Mouse (Mus musculus): Measurements from ENCODE around the gene Enah. TPM values are rescaled to one million over a fixed set of nuclear protein-coding genes. Genes with fewer than 3 reads are reported as not detected.

Enah gene
- polyA plus RNA-seq, 1 experiment from 2014 or later = 36.0 TPM

DNA sequence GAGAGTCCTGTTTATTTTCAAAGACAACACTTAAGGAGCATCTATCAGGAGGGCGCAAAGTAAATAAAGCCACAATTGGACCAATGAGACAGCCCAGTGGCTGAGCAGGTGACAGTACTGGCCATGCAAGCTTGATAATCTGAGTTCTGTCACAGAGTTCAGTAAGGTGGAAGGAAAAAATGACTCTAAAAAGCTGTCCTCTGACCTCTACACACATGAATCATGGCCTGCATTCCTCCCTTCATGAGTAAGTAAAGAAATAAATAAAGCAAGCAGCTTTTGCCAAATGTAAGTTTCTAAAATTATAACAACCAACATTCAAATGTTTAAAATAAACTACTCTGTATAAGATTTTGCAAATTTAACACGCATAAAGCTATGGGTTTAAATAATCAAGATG lies 35.0 kb downstream of the Enah start:
- no peaks in the 10 kb centered on the region for H3K9me3 ChIP-seq
- no peak overlapping the region for H3K27ac ChIP-seq (replicated peaks)
- H3K36me3 ChIP-seq = no peaks in the 10 kb centered on the region; the same call in 1 of the 2 replicates
- H3K4me2 ChIP-seq (replicated peaks) = no peak overlapping the region
- no peak overlapping the region for H3K4me3 ChIP-seq
- peaks cover 37% of the 10 kb centered on the region for H3K4me1 ChIP-seq
- ATAC-seq (replicated peaks) = no peak
- H3K9ac ChIP-seq (replicated peaks) = no peak overlapping the region
- H3K27me3 ChIP-seq = no peaks in the 10 kb centered on the region
- 99% methylated on average over 2 of the region's 2 CpGs for WGBS

- H3K4me3 ChIP-seq = no peak overlapping the region
- no peaks in the 10 kb centered on the region for H3K27me3 ChIP-seq
- no peaks in the 10 kb centered on the region for H3K36me3 ChIP-seq
- no peak overlapping the region for H3K4me2 ChIP-seq (replicated peaks)
- peak; percentile 66 for ATAC-seq (replicated peaks)
- no peak overlapping the region for H3K9ac ChIP-seq (replicated peaks)
- peak overlapping the region; percentile 74 for H3K27ac ChIP-seq (replicated peaks)
- peaks cover 36% of the 10 kb centered on the region for H3K4me1 ChIP-seq
- no peaks in the 10 kb centered on the region for H3K9me3 ChIP-seq
- 60% methylated on average over 14 of the region's 14 CpGs for WGBS
Measured at GRCm38 (mm10) chr1:181980017-181980719, 39.6 kb downstream of the Enah start.

GRCm38 (mm10) chr1:181975510-181975909 lies 44.3 kb downstream of the Enah start:
- Histone ChIP-seq H3K4me2 (replicated peaks) (no peak overlapping the region), H3K9ac (replicated peaks) (no peak overlapping the region), H3K4me1 (peaks cover 31% of the 10 kb centered on the region), H3K9me3 (no peaks in the 10 kb centered on the region), H3K36me3 (no peaks in the 10 kb centered on the region), H3K27ac (replicated peaks) (peak overlapping the region; percentile 39; the same call in 1 of the 2 replicates), H3K27me3 (no peaks in the 10 kb centered on the region), H3K4me3 (no peak overlapping the region)
- ATAC-seq (replicated peaks) = no peak
- WGBS = 72% methylated on average over 3 of the region's 3 CpGs

DNA sequence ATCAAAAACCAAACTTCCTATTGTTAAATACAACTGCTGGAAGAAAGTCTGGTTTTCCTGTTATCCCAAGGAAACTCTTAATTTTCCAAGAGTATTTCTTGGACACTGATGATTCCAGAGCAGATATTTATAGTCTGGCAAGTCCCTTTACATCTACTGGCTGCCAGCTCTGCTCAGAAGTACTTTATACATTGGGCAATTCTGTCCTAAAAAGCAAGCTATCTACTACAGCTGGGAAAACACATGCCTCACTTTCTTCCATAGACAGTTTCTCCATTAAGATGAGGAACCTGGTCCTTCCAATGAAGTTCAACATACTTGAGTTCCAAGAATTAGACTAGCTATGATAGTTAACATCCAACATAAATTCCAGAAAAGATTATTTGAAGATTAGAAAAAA lies 44.9 kb downstream of the Enah start:
- Histone ChIP-seq H3K4me2 (replicated peaks) (no peak overlapping the region), H3K4me1 (peaks cover 28% of the 10 kb centered on the region), H3K4me3 (no peak overlapping the region), H3K36me3 (no peaks in the 10 kb centered on the region), H3K27me3 (no peaks in the 10 kb centered on the region), H3K9me3 (no peaks in the 10 kb centered on the region), H3K27ac (replicated peaks) (no peak overlapping the region), H3K9ac (replicated peaks) (no peak overlapping the region)
- no peak for ATAC-seq (replicated peaks)

- H3K4me1 ChIP-seq = peaks cover 8% of the 10 kb centered on the region; the same call in 1 of the 2 replicates
- no peak overlapping the region for H3K4me3 ChIP-seq
- 94% methylated on average over 1 of the region's 1 CpGs for WGBS
- no peak for ATAC-seq (replicated peaks)
- H3K9ac ChIP-seq (replicated peaks) = no peak overlapping the region
- H3K27me3 ChIP-seq = no peaks in the 10 kb centered on the region
- H3K4me2 ChIP-seq (replicated peaks) = no peak overlapping the region
- no peak overlapping the region for H3K27ac ChIP-seq (replicated peaks)
- H3K9me3 ChIP-seq = no peaks in the 10 kb centered on the region
- H3K36me3 ChIP-seq = 0 out of 2 replicates have a peak, but pooled peaks cover 4% of the 10 kb centered on the region
Measured at GRCm38 (mm10) chr1:181965277-181965676, 54.5 kb downstream of the Enah start.

DNA sequence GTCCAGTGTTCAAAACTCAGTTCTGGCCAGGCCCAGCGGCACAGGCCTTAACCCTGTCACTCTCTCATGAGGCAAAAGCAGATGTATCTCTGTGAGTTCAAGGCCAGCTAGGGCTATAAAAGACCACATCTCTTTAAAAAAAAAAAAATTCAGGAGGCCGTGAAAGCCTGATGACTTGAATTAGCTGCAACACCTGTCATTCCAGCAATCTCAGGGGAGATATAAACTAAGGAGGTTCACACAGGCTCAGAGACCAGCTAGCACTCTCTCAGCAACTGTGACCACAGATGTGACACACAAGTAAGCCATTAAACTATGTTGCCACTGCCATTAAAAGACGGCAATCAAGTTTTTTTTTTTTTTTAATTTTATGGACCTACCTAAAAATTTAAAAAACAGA lies 56.0 kb downstream of the Enah start:
- no peak overlapping the region for H3K4me3 ChIP-seq
- H3K9me3 ChIP-seq = no peaks in the 10 kb centered on the region
- H3K9ac ChIP-seq (replicated peaks) = no peak overlapping the region
- WGBS = 75% methylated on average over 3 of the region's 3 CpGs
- H3K4me2 ChIP-seq (replicated peaks) = no peak overlapping the region
- no peak for ATAC-seq (replicated peaks)
- 0 out of 2 replicates have a peak, but pooled peaks cover 4% of the 10 kb centered on the region for H3K36me3 ChIP-seq
- peaks cover 8% of the 10 kb centered on the region; the same call in 1 of the 2 replicates for H3K4me1 ChIP-seq
- no peaks in the 10 kb centered on the region for H3K27me3 ChIP-seq
- H3K27ac ChIP-seq (replicated peaks) = no peak overlapping the region

DNA sequence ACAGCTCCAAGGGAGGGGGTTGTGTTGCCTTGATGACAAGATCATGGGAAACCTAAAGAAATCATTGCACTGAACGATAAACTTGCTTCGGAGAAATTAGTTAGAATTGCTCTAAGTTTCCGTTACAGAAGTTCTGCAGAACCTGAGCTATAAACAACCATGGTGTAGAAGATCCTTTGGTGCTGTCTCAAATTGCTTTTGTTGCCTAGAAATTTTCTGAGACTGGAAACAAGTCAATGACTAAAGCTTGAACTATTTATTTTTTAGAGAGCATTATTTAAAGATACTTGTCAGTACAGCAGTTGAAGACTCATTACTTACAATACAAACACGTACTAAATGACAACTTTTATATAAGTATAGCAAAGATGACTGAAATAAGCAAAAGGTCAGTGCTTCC lies 56.4 kb downstream of the Enah start:
- Histone ChIP-seq H3K27me3 (no peaks in the 10 kb centered on the region), H3K4me2 (replicated peaks) (no peak overlapping the region), H3K27ac (replicated peaks) (no peak overlapping the region), H3K4me3 (no peak overlapping the region), H3K9me3 (no peaks in the 10 kb centered on the region), H3K36me3 (peaks cover 5% of the 10 kb centered on the region; the same call in 1 of the 2 replicates), H3K4me1 (peaks cover 8% of the 10 kb centered on the region; the same call in 1 of the 2 replicates), H3K9ac (replicated peaks) (no peak overlapping the region)
- 95% methylated on average over 4 of the region's 4 CpGs for WGBS
- no peak for ATAC-seq (replicated peaks)

GRCm38 (mm10) chr1:181960383-181960782 lies 59.4 kb downstream of the Enah start:
- Histone ChIP-seq H3K27ac (replicated peaks) (0 out of 2 replicates have a peak overlapping the region, but pooled peaks have one; percentile 25), H3K4me1 (no peaks in the 10 kb centered on the region), H3K4me3 (no peak overlapping the region), H3K9me3 (no peaks in the 10 kb centered on the region), H3K9ac (replicated peaks) (no peak overlapping the region), H3K4me2 (replicated peaks) (no peak overlapping the region), H3K36me3 (peaks cover 10% of the 10 kb centered on the region), H3K27me3 (no peaks in the 10 kb centered on the region)
- 92% methylated on average over 3 of the region's 3 CpGs for WGBS
- ATAC-seq (replicated peaks) = no peak

GRCm38 (mm10) chr1:181958392-181958791 lies 61.4 kb downstream of the Enah start:
- no peak overlapping the region for H3K4me2 ChIP-seq (replicated peaks)
- peaks cover 10% of the 10 kb centered on the region for H3K36me3 ChIP-seq
- H3K4me1 ChIP-seq = no peaks in the 10 kb centered on the region
- no peak for ATAC-seq (replicated peaks)
- no peak overlapping the region for H3K4me3 ChIP-seq
- H3K27ac ChIP-seq (replicated peaks) = no peak overlapping the region
- no peak overlapping the region for H3K9ac ChIP-seq (replicated peaks)
- WGBS = 86% methylated on average over 1 of the region's 1 CpGs
- no peaks in the 10 kb centered on the region for H3K27me3 ChIP-seq
- no peaks in the 10 kb centered on the region for H3K9me3 ChIP-seq

GRCm38 (mm10) chr1:181957736-181958135 lies 62.1 kb downstream of the Enah start:
- Histone ChIP-seq H3K4me1 (no peaks in the 10 kb centered on the region), H3K27me3 (no peaks in the 10 kb centered on the region), H3K4me3 (no peak overlapping the region), H3K9me3 (no peaks in the 10 kb centered on the region), H3K27ac (replicated peaks) (no peak overlapping the region), H3K4me2 (replicated peaks) (no peak overlapping the region), H3K9ac (replicated peaks) (no peak overlapping the region), H3K36me3 (peaks cover 10% of the 10 kb centered on the region)
- ATAC-seq (replicated peaks) = no peak
- WGBS = 99% methylated on average over 2 of the region's 2 CpGs

DNA sequence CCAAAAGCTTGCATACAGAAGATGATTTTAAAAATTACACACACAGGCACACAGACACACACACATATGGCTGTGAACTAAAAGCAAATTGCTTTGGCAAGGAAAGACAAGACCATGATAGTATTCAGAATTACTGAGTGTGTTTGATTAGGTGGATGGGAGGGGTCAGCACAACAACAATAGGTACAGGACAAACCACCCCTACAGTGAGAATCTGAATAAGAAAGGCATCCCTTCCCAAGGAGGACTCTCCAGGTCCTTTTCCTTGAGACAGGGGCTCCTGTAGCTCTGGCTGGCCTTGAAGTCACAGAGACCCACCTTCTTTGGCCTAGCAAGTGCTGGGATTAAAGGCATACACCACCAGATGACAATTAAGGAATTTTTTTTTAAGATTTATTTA lies 66.2 kb downstream of the Enah start:
- no peaks in the 10 kb centered on the region for H3K4me1 ChIP-seq
- H3K36me3 ChIP-seq = peaks cover 6% of the 10 kb centered on the region
- no peak for ATAC-seq (replicated peaks)
- H3K27me3 ChIP-seq = no peaks in the 10 kb centered on the region
- no peak overlapping the region for H3K27ac ChIP-seq (replicated peaks)
- no peak overlapping the region for H3K4me2 ChIP-seq (replicated peaks)
- H3K9me3 ChIP-seq = no peaks in the 10 kb centered on the region
- H3K4me3 ChIP-seq = no peak overlapping the region
- no peak overlapping the region for H3K9ac ChIP-seq (replicated peaks)

DNA sequence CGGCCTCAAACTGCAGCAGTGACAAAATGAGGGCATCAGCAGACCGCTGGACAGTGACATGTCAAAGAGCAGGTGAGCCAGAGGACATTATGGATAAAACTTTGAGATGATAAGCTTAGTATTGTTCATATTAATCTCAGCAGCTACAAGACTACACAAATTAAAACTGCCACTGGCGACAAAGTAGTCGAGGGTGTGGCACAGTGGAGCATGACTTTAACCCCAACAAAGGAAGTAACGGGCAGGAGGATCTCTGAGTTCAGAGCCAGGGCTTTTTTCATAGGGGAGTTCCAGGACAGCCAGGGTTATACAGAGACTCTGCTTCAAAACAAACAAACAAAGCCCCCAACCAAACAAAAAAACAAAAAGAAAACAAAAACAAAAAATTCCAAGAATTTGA lies 68.5 kb downstream of the Enah start:
- ATAC-seq (replicated peaks) = no peak
- Histone ChIP-seq H3K9ac (replicated peaks) (no peak overlapping the region), H3K4me3 (no peak overlapping the region), H3K9me3 (no peaks in the 10 kb centered on the region), H3K4me1 (no peaks in the 10 kb centered on the region), H3K36me3 (0 out of 2 replicates have a peak, but pooled peaks cover 1% of the 10 kb centered on the region), H3K27ac (replicated peaks) (no peak overlapping the region), H3K27me3 (no peaks in the 10 kb centered on the region), H3K4me2 (replicated peaks) (no peak overlapping the region)
- 84% methylated on average over 5 of the region's 5 CpGs for WGBS

GRCm38 (mm10) chr1:181950721-181951120 lies 69.1 kb downstream of the Enah start:
- Histone ChIP-seq H3K9ac (replicated peaks) (no peak overlapping the region), H3K36me3 (no peaks in the 10 kb centered on the region), H3K27me3 (no peaks in the 10 kb centered on the region), H3K9me3 (no peaks in the 10 kb centered on the region), H3K27ac (replicated peaks) (no peak overlapping the region), H3K4me2 (replicated peaks) (no peak overlapping the region), H3K4me1 (no peaks in the 10 kb centered on the region), H3K4me3 (no peak overlapping the region)
- WGBS = 96% methylated on average over 9 of the region's 9 CpGs
- no peak for ATAC-seq (replicated peaks)

Data from forebrain, embryonic 15.5 days (tissue).